Mouse (Mus musculus): ENCODE results near the gene Olfr609. TPM values are rescaled to one million over a fixed set of nuclear protein-coding genes. Genes with fewer than 3 reads are reported as not detected.
"Not testable (repeated sequence)": the region's sequence is repeated elsewhere in the genome, so short reads cannot be mapped to it uniquely, and the experiment has no call there.

Olfr609 gene
- polyA plus RNA-seq (2011; ENCODE audit: insufficient read length, low read depth, missing spikeins), result not detected in 2 replicates

- H3K4me1 ChIP-seq (ENCODE audit: control insufficient read depth, insufficient read depth, low read length), result no peaks in the 10 kb centered on the region
- H3K27ac ChIP-seq (ENCODE audit: insufficient read depth, low read length), result no peak within 1 kb of the TSS
- no peak within 1 kb of the TSS for H3K4me3 ChIP-seq (ENCODE audit: insufficient read depth, low read length)
- TF ChIP-seq POLR2A (IDR thresholded peaks at IDR 0.05; ENCODE audit: low read depth, low read length) (no peak), CTCF (IDR thresholded peaks at IDR 0.05; ENCODE audit: borderline replicate concordance, insufficient read depth, low read length) (no peak)
Observed at GRCm38 (mm10) chr7:103497962-103498361, at the start of gene Olfr609. Gene Olfr609 (minus strand): TSS chr7:103498062.

GRCm38 (mm10) chr7:103542617-103543016, 44.8 kb upstream of the Olfr609 start, which contains the start of gene Olfr612:
Gene Olfr612 (minus strand): TSS chr7:103542717.
- not testable (repeated sequence) for H3K4me1 ChIP-seq (ENCODE audit: control insufficient read depth, insufficient read depth, low read length); H3K4me3 ChIP-seq (ENCODE audit: insufficient read depth, low read length); H3K27ac ChIP-seq (ENCODE audit: insufficient read depth, low read length)

GRCm38 (mm10) chr7:103520746-103521145, 22.9 kb upstream of the Olfr609 start, which contains the start of gene Olfr611:
Gene Olfr611 (minus strand): TSS chr7:103520846.
- H3K4me1 ChIP-seq (ENCODE audit: control insufficient read depth, insufficient read depth, low read length); H3K27ac ChIP-seq (ENCODE audit: insufficient read depth, low read length); H3K4me3 ChIP-seq (ENCODE audit: insufficient read depth, low read length): not testable (repeated sequence)

- no peak within 1 kb of the TSS for H3K4me3 ChIP-seq (ENCODE audit: insufficient read depth, low read length)
- no peak for TF ChIP-seq POLR2A (IDR thresholded peaks at IDR 0.05; ENCODE audit: low read depth, low read length)
- TF ChIP-seq CTCF (IDR thresholded peaks at IDR 0.05; ENCODE audit: borderline replicate concordance, insufficient read depth, low read length), result no peak
- H3K27ac ChIP-seq (ENCODE audit: insufficient read depth, low read length), result no peak within 1 kb of the TSS
- no peaks in the 10 kb centered on the region for H3K4me1 ChIP-seq (ENCODE audit: control insufficient read depth, insufficient read depth, low read length)
Observed at GRCm38 (mm10) chr7:103512022-103512421, 14.2 kb upstream of the Olfr609 start, which contains the start of gene Olfr610. Gene Olfr610 (minus strand): TSS chr7:103512122.

- H3K4me3 ChIP-seq (ENCODE audit: insufficient read depth, low read length); H3K4me1 ChIP-seq (ENCODE audit: control insufficient read depth, insufficient read depth, low read length); H3K27ac ChIP-seq (ENCODE audit: insufficient read depth, low read length): not testable (repeated sequence)
Observed at GRCm38 (mm10) chr7:103477106-103477505, 20.8 kb downstream of the Olfr609 start.

GRCm38 (mm10) chr7:103469577-103469976, 28.3 kb downstream of the Olfr609 start, which contains the start of gene Olfr608:
Gene Olfr608 (plus strand): TSS chr7:103469877.
- Histone ChIP-seq H3K4me1 (ENCODE audit: control insufficient read depth, insufficient read depth, low read length) (no peaks in the 10 kb centered on the region), H3K4me3 (ENCODE audit: insufficient read depth, low read length) (no peak within 1 kb of the TSS), H3K27ac (ENCODE audit: insufficient read depth, low read length) (no peak within 1 kb of the TSS)
- TF ChIP-seq CTCF (IDR thresholded peaks at IDR 0.05; ENCODE audit: borderline replicate concordance, insufficient read depth, low read length), result no peak
- no peak for TF ChIP-seq POLR2A (IDR thresholded peaks at IDR 0.05; ENCODE audit: low read depth, low read length)

- Histone ChIP-seq H3K4me3 (ENCODE audit: insufficient read depth, low read length) (no peak overlapping the region), H3K27ac (ENCODE audit: insufficient read depth, low read length) (no peak overlapping the region), H3K4me1 (ENCODE audit: control insufficient read depth, insufficient read depth, low read length) (no peaks in the 10 kb centered on the region)
- TF ChIP-seq POLR2A (IDR thresholded peaks at IDR 0.05; ENCODE audit: low read depth, low read length), result no peak
- TF ChIP-seq CTCF (IDR thresholded peaks at IDR 0.05; ENCODE audit: borderline replicate concordance, insufficient read depth, low read length), result no peak
Observed at GRCm38 (mm10) chr7:103460590-103460989, 37.3 kb downstream of the Olfr609 start.

GRCm38 (mm10) chr7:103448746-103449145, 49.1 kb downstream of the Olfr609 start, which contains the start of gene Olfr606:
Gene Olfr606 (plus strand): TSS chr7:103449046.
- Histone ChIP-seq H3K27ac (ENCODE audit: insufficient read depth, low read length) (no peak within 1 kb of the TSS), H3K4me1 (ENCODE audit: control insufficient read depth, insufficient read depth, low read length) (no peaks in the 10 kb centered on the region), H3K4me3 (ENCODE audit: insufficient read depth, low read length) (no peak within 1 kb of the TSS)
- no peak for TF ChIP-seq POLR2A (IDR thresholded peaks at IDR 0.05; ENCODE audit: low read depth, low read length)
- no peak for TF ChIP-seq CTCF (IDR thresholded peaks at IDR 0.05; ENCODE audit: borderline replicate concordance, insufficient read depth, low read length)

- Histone ChIP-seq H3K4me1 (ENCODE audit: control insufficient read depth, insufficient read depth, low read length) (no peaks in the 10 kb centered on the region), H3K27ac (ENCODE audit: insufficient read depth, low read length) (no peak within 1 kb of the TSS), H3K4me3 (ENCODE audit: insufficient read depth, low read length) (no peak within 1 kb of the TSS)
- TF ChIP-seq POLR2A (IDR thresholded peaks at IDR 0.05; ENCODE audit: low read depth, low read length) (no peak), CTCF (IDR thresholded peaks at IDR 0.05; ENCODE audit: borderline replicate concordance, insufficient read depth, low read length) (no peak)
Observed at GRCm38 (mm10) chr7:103445339-103445738, 52.5 kb downstream of the Olfr609 start, which contains the start of gene Olfr605. Gene Olfr605 (minus strand): TSS chr7:103445439.

Other genes starting within 250 kb of the Olfr609 start
- not detected in 2 replicates for gene Usp17ld, start 245.6 kb downstream of the Olfr609 start, polyA plus RNA-seq (2011; ENCODE audit: insufficient read length, low read depth, missing spikeins)
- not detected in 2 replicates for gene Olfr596, start 192.4 kb downstream of the Olfr609 start, polyA plus RNA-seq (2011; ENCODE audit: insufficient read length, low read depth, missing spikeins)
- not detected in 2 replicates for gene Olfr597, start 181.7 kb downstream of the Olfr609 start, polyA plus RNA-seq (2011; ENCODE audit: insufficient read length, low read depth, missing spikeins)
- gene Olfr598, start 174.5 kb downstream of the Olfr609 start, polyA plus RNA-seq (2011; ENCODE audit: insufficient read length, low read depth, missing spikeins), result not detected in 2 replicates
- gene Olfr599, start 162.1 kb downstream of the Olfr609 start, polyA plus RNA-seq (2011; ENCODE audit: insufficient read length, low read depth, missing spikeins), result not detected in 2 replicates
- not detected in 2 replicates for gene Olfr600, start 148.4 kb downstream of the Olfr609 start, polyA plus RNA-seq (2011; ENCODE audit: insufficient read length, low read depth, missing spikeins)
- not detected in 2 replicates for gene Olfr601, start 135.4 kb downstream of the Olfr609 start, polyA plus RNA-seq (2011; ENCODE audit: insufficient read length, low read depth, missing spikeins)
- not detected in 2 replicates for gene Olfr603, start 111.9 kb downstream of the Olfr609 start, polyA plus RNA-seq (2011; ENCODE audit: insufficient read length, low read depth, missing spikeins)
- not detected in 2 replicates for gene Usp17lc, start 83.0 kb downstream of the Olfr609 start, polyA plus RNA-seq (2011; ENCODE audit: insufficient read length, low read depth, missing spikeins)
- not detected in 2 replicates for gene Olfr605, start 52.6 kb downstream of the Olfr609 start, polyA plus RNA-seq (2011; ENCODE audit: insufficient read length, low read depth, missing spikeins)
- not detected in 2 replicates for gene Olfr606, start 49.0 kb downstream of the Olfr609 start, polyA plus RNA-seq (2011; ENCODE audit: insufficient read length, low read depth, missing spikeins)
- gene Olfr607, start 33.9 kb downstream of the Olfr609 start, polyA plus RNA-seq (2011; ENCODE audit: insufficient read length, low read depth, missing spikeins), result not detected in 2 replicates
- gene Olfr608, start 28.2 kb downstream of the Olfr609 start, polyA plus RNA-seq (2011; ENCODE audit: insufficient read length, low read depth, missing spikeins), result not detected in 2 replicates
- gene Olfr610, start 14.1 kb upstream of the Olfr609 start, polyA plus RNA-seq (2011; ENCODE audit: insufficient read length, low read depth, missing spikeins), result not detected in 2 replicates
- gene Olfr611, start 22.8 kb upstream of the Olfr609 start, polyA plus RNA-seq (2011; ENCODE audit: insufficient read length, low read depth, missing spikeins), result not detected in 2 replicates
- gene Olfr612, start 44.7 kb upstream of the Olfr609 start, polyA plus RNA-seq (2011; ENCODE audit: insufficient read length, low read depth, missing spikeins), result not detected in 2 replicates
- not detected in 2 replicates for gene Olfr613, start 50.0 kb upstream of the Olfr609 start, polyA plus RNA-seq (2011; ENCODE audit: insufficient read length, low read depth, missing spikeins)
- not detected in 2 replicates for gene Olfr615, start 58.0 kb upstream of the Olfr609 start, polyA plus RNA-seq (2011; ENCODE audit: insufficient read length, low read depth, missing spikeins)
- gene Olfr616, start 71.1 kb upstream of the Olfr609 start, polyA plus RNA-seq (2011; ENCODE audit: insufficient read length, low read depth, missing spikeins), result not detected in 2 replicates
- not detected in 2 replicates for gene Olfr617, start 75.0 kb upstream of the Olfr609 start, polyA plus RNA-seq (2011; ENCODE audit: insufficient read length, low read depth, missing spikeins)
- gene Olfr618, start 92.0 kb upstream of the Olfr609 start, polyA plus RNA-seq (2011; ENCODE audit: insufficient read length, low read depth, missing spikeins), result not detected in 2 replicates
- gene Olfr619, start 102.5 kb upstream of the Olfr609 start, polyA plus RNA-seq (2011; ENCODE audit: insufficient read length, low read depth, missing spikeins), result not detected in 2 replicates
- gene Olfr620, start 114.5 kb upstream of the Olfr609 start, polyA plus RNA-seq (2011; ENCODE audit: insufficient read length, low read depth, missing spikeins), result not detected in 2 replicates
- not detected in 2 replicates for gene Olfr622, start 144.6 kb upstream of the Olfr609 start, polyA plus RNA-seq (2011; ENCODE audit: insufficient read length, low read depth, missing spikeins)
- gene Olfr623, start 165.6 kb upstream of the Olfr609 start, polyA plus RNA-seq (2011; ENCODE audit: insufficient read length, low read depth, missing spikeins), result not detected in 2 replicates
- gene Olfr624, start 173.1 kb upstream of the Olfr609 start, polyA plus RNA-seq (2011; ENCODE audit: insufficient read length, low read depth, missing spikeins), result not detected in 2 replicates
- not detected in 2 replicates for gene Olfr625-ps1, start 184.7 kb upstream of the Olfr609 start, polyA plus RNA-seq (2011; ENCODE audit: insufficient read length, low read depth, missing spikeins)
- gene Olfr243, start 216.6 kb upstream of the Olfr609 start, polyA plus RNA-seq (2011; ENCODE audit: insufficient read length, low read depth, missing spikeins), result not detected in 2 replicates
- not detected in 2 replicates for gene Olfr628, start 232.3 kb upstream of the Olfr609 start, polyA plus RNA-seq (2011; ENCODE audit: insufficient read length, low read depth, missing spikeins)
- gene Olfr629, start 246.9 kb upstream of the Olfr609 start, polyA plus RNA-seq (2011; ENCODE audit: insufficient read length, low read depth, missing spikeins), result not detected in 2 replicates